Mouse (Mus musculus) hindbrain, embryonic 16.5 days (tissue): ENCODE results near the gene Dbnl. TPM values are rescaled to one million over a fixed set of nuclear protein-coding genes. Genes with fewer than 3 reads are reported as not detected.

ENCODE experiments used
- ATAC-seq: fragments of 200-750 bp; cut with Nextera tagmentation; 2 replicates; pipeline ENCODE4 v1.8.0; 2017; ENCODE audit warnings: moderate TSS enrichment, moderate library complexity
- H3K27ac ChIP-seq: fragments of 300-500 bp; sonication (generic); 2 replicates; pipeline ENCODE4 v1.5.1; 2014; ENCODE audit warnings: low read depth, mild to moderate bottlenecking, control low read depth, low read length, moderate library complexity
- H3K27me3 ChIP-seq: fragments of 300-500 bp; sonication (generic); replicated peaks from 2 replicates; pipeline ENCODE4 v1.6.1; 2014; ENCODE audit warnings: low read length; ENCODE audit not compliant: control insufficient read depth, insufficient read depth
- H3K36me3 ChIP-seq: fragments of 300-500 bp; sonication (generic); 2 replicates; pipeline ENCODE4 v1.6.1; 2014; ENCODE audit warnings: mild to moderate bottlenecking, low read length, moderate library complexity, mixed read lengths; ENCODE audit not compliant: control insufficient read depth, insufficient read depth
- H3K4me1 ChIP-seq: fragments of 300-500 bp; sonication (generic); 2 replicates; pipeline ENCODE4 v1.6.1; 2014; ENCODE audit warnings: low read depth, low read length; ENCODE audit not compliant: control insufficient read depth, insufficient read depth
- H3K4me2 ChIP-seq: fragments of 300-500 bp; sonication (generic); 2 replicates; pipeline ENCODE4 v1.6.1; 2014; ENCODE audit warnings: mild to moderate bottlenecking, low read length, control low read depth, moderate library complexity
- H3K4me3 ChIP-seq: fragments of 300-500 bp; sonication (generic); 2 replicates; pipeline ENCODE4 v1.5.1; 2014; ENCODE audit warnings: mild to moderate bottlenecking, low read length, control low read depth, moderate library complexity
- H3K9ac ChIP-seq: fragments of 300-500 bp; sonication (generic); 2 replicates; pipeline ENCODE4 v1.6.1; 2014; ENCODE audit warnings: low read depth, mild to moderate bottlenecking, control low read depth, low read length, moderate library complexity
- H3K9me3 ChIP-seq: fragments of 300-500 bp; sonication (generic); 2 replicates; pipeline ENCODE4 v1.6.1; 2014; ENCODE audit warnings: mild to moderate bottlenecking, low read length, moderate library complexity; ENCODE audit not compliant: control insufficient read depth
- WGBS: fragments of 180-500 bp; shearing (Covaris S2); extraction: QIAGEN DNeasy Blood & Tissue Kit; methylation state at CpG from one replicate; pipeline ENCODE4 v1.1.7; 2014; 5-methylcytosine and 5-hydroxymethylcytosine counted together
- polyA plus RNA-seq: library from polyadenylated mRNA; unstranded; fragments of >200 nt; fragmentation: Nextera tagmentation; extraction: Ambion mirVana; gene quantifications from 2 replicates; pipeline ENCODE4 v1.2.1, GENCODE M21; 2015

Dbnl gene
- 148 and 150 TPM in 2 replicates for polyA plus RNA-seq

DNA sequence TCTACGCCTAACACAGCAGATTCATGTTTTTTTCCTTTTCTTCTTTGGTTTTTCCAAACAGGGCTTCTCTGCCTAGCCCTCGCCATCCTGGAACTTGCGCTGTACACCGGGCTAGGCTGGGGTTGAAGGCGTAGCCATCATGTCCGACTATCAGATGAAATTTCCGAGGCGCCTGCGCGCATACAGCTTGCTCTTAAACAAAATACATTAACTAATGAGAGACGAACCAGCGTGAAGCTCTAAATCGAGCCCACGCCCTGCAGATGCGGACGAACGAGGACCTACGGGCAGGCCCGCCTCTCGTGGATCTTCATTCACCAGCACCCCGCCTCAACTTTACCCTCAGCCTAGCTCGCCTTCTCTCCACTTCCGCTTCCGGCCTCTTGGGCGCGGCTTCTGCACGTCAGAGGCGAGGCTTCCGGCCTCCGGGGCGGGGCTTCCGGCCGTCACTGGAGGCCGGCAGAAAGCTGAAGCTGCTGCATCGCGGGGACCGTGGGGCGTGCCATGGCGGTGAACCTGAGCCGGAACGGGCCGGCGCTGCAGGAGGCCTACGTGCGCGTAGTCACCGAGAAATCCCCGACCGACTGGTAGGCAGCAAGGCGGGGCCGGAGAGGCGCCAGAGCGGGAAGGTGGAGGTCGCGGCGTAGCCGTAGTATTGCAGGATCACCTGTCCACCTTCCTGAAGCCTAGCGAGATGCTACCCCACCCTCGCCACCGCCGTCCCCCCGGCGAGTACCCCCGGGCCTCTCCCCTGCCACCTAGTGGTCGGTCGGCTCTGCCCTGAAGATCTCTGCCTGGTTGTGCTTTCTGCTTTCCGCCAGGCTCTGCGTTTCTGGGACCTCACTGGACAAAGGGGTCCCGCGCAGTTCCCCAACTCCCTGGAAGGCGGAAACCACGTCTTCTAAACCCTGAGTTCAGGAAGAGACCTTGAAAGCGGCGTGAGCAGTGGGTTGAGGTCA, at the start of gene Dbnl:
TSS of gene Dbnl (plus strand) at position 433 of the 959 bp plus-strand sequence.
- under 1% methylated on average over 62 of the region's 74 CpGs for WGBS
- ATAC-seq = peak; percentile 98
- Histone ChIP-seq H3K4me3 (peak within 1 kb of the TSS; percentile 69), H3K4me1 (peaks cover 20% of the 10 kb centered on the region), H3K4me2 (peak within 1 kb of the TSS; percentile 91), H3K27ac (peak within 1 kb of the TSS; percentile 88), H3K36me3 (peaks cover 8% of the 10 kb centered on the region; the same call in 1 of the 2 replicates), H3K27me3 (no peaks in the 10 kb centered on the region), H3K9ac (peak within 1 kb of the TSS; percentile 80), H3K9me3 (no peaks in the 10 kb centered on the region)

GRCm38 (mm10) chr11:5738888-5739632, 49.2 kb upstream of the Dbnl start:
- no peak overlapping the region for H3K9ac ChIP-seq
- no peaks in the 10 kb centered on the region for H3K9me3 ChIP-seq
- no peak overlapping the region for H3K27ac ChIP-seq
- H3K4me3 ChIP-seq = no peak overlapping the region
- no peaks in the 10 kb centered on the region for H3K27me3 ChIP-seq
- H3K36me3 ChIP-seq = no peaks in the 10 kb centered on the region
- ATAC-seq = no peak
- WGBS = 82% methylated on average over 5 of the region's 5 CpGs
- no peak overlapping the region for H3K4me2 ChIP-seq
- H3K4me1 ChIP-seq = peaks cover 13% of the 10 kb centered on the region

DNA sequence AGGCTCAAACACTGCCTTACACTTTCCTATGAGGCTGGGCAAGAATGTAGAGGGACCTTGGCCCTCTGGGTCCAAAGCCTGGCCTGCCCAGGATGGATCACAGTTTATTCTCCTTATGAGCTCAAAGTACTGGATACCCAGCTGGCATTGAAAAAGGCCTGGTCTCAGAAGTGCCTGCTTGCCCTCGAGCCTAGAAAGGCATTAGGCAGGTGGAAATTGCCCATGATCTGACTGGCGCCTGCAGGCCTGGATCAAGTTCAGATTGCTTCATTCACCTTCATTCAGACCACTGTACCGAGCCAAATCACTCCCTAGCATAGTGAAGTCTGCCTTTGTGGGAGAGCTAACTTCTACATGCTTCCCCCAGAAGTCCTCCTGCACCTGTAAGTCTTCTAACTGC, 48.4 kb upstream of the Dbnl start:
- 56% methylated on average over 3 of the region's 3 CpGs for WGBS
- H3K27me3 ChIP-seq = no peaks in the 10 kb centered on the region
- H3K27ac ChIP-seq = no peak overlapping the region
- peak overlapping the region; percentile 82 for H3K4me2 ChIP-seq
- H3K4me1 ChIP-seq = peaks cover 13% of the 10 kb centered on the region
- H3K4me3 ChIP-seq = peak overlapping the region; percentile 98
- no peaks in the 10 kb centered on the region for H3K9me3 ChIP-seq
- H3K9ac ChIP-seq = peak overlapping the region; percentile 33
- ATAC-seq = no peak
- H3K36me3 ChIP-seq = no peaks in the 10 kb centered on the region

DNA sequence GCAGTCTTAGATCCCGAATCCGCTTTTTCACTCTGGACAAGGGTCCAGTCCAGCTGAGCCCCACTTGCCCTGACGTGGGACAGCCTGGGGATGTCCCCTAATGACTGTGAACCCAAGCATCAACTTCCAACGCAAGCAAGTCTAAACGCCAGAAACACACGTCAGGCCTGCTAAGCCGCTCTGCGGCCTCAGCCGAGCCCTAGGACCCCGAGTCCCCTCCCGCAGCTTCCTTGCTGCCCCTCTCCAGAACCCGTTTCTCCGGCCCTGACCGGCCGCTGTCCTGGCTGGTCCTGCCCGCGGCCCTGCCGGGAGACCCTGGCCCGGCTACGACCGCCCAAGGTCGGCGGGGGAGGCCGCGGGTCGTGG, 47.7 kb upstream of the Dbnl start:
- Histone ChIP-seq H3K4me2 (peak overlapping the region; percentile 82), H3K9ac (peak overlapping the region; percentile 99), H3K9me3 (no peaks in the 10 kb centered on the region), H3K4me1 (peaks cover 13% of the 10 kb centered on the region), H3K4me3 (peak overlapping the region; percentile 98), H3K27ac (peak overlapping the region; percentile 91), H3K27me3 (no peaks in the 10 kb centered on the region), H3K36me3 (no peaks in the 10 kb centered on the region)
- peak; percentile 72 for ATAC-seq
- WGBS = 2% methylated on average over 26 of the region's 26 CpGs

- peaks cover 13% of the 10 kb centered on the region for H3K4me1 ChIP-seq
- H3K4me3 ChIP-seq = peak overlapping the region; percentile 98
- H3K27me3 ChIP-seq = no peaks in the 10 kb centered on the region
- H3K9me3 ChIP-seq = no peaks in the 10 kb centered on the region
- ATAC-seq = peak; percentile 95
- H3K4me2 ChIP-seq = peak overlapping the region; percentile 82
- peak overlapping the region; percentile 91 for H3K27ac ChIP-seq
- H3K36me3 ChIP-seq = no peaks in the 10 kb centered on the region
- peak overlapping the region; percentile 99 for H3K9ac ChIP-seq
- WGBS = under 1% methylated on average over 44 of the region's 50 CpGs
Measured at GRCm38 (mm10) chr11:5740965-5741627, 47.2 kb upstream of the Dbnl start.

- Histone ChIP-seq H3K27me3 (no peaks in the 10 kb centered on the region), H3K4me3 (no peak overlapping the region), H3K4me1 (peaks cover 13% of the 10 kb centered on the region), H3K36me3 (no peaks in the 10 kb centered on the region), H3K4me2 (no peak overlapping the region), H3K9me3 (no peaks in the 10 kb centered on the region), H3K9ac (no peak overlapping the region), H3K27ac (no peak overlapping the region)
- 77% methylated on average over 7 of the region's 7 CpGs for WGBS
- no peak for ATAC-seq
Measured at GRCm38 (mm10) chr11:5742106-5742505, 46.2 kb upstream of the Dbnl start.

- WGBS = 89% methylated on average over 2 of the region's 2 CpGs
Measured at GRCm38 (mm10) chr11:5744951-5745350, 43.3 kb upstream of the Dbnl start.

GRCm38 (mm10) chr11:5753755-5754154, 34.5 kb upstream of the Dbnl start:
- WGBS = 98% methylated on average over 2 of the region's 2 CpGs
- no peaks in the 10 kb centered on the region for H3K27me3 ChIP-seq
- H3K27ac ChIP-seq = no peak overlapping the region
- no peak overlapping the region for H3K4me3 ChIP-seq
- ATAC-seq = no peak
- peaks cover 7% of the 10 kb centered on the region; the same call in 1 of the 2 replicates for H3K9me3 ChIP-seq
- H3K36me3 ChIP-seq = no peaks in the 10 kb centered on the region
- no peak overlapping the region for H3K4me2 ChIP-seq
- H3K4me1 ChIP-seq = no peaks in the 10 kb centered on the region
- no peak overlapping the region for H3K9ac ChIP-seq

More at GRCm38 (mm10) chr11:5744951-5745350, 43.3 kb upstream of the Dbnl start:
- peaks cover 5% of the 10 kb centered on the region for H3K4me1 ChIP-seq
- no peaks in the 10 kb centered on the region for H3K27me3 ChIP-seq
- ATAC-seq = no peak
- H3K36me3 ChIP-seq = no peaks in the 10 kb centered on the region
- H3K4me2 ChIP-seq = no peak overlapping the region
- no peak overlapping the region for H3K9ac ChIP-seq
- H3K27ac ChIP-seq = no peak overlapping the region
- H3K9me3 ChIP-seq = peaks cover 2% of the 10 kb centered on the region; the same call in 1 of the 2 replicates
- no peak overlapping the region for H3K4me3 ChIP-seq
